Mouse (Mus musculus): Measurements from ENCODE around the gene Bcan. TPM values are rescaled to one million over a fixed set of nuclear protein-coding genes. Genes with fewer than 3 reads are reported as not detected.
A peak's percentile ranks its signal among the peaks of the same experiment; 100 is the strongest.

Gene Bcan
- polyA plus RNA-seq, 1 experiment from 2014 or later = 1.7 TPM

- H3K27ac ChIP-seq = peak overlapping the region; percentile 56
- H3K4me2 ChIP-seq = no peak overlapping the region
- no peaks in the 10 kb centered on the region for H3K9me3 ChIP-seq
- no peak overlapping the region for H3K4me3 ChIP-seq (replicated peaks)
- no peak for ATAC-seq (ENCODE audit: low FRiP score)
- H3K36me3 ChIP-seq (replicated peaks) = peaks cover 47% of the 10 kb centered on the region
- H3K4me1 ChIP-seq = peaks cover 80% of the 10 kb centered on the region
- 67% methylated on average over 3 of the region's 3 CpGs for whole genome bisulfite sequencing
- H3K9ac ChIP-seq = no peak overlapping the region
- H3K27me3 ChIP-seq = no peaks in the 10 kb centered on the region
Measured at GRCm38 (mm10) chr3:87980085-87980484, 19.9 kb downstream of the Bcan start.

GRCm38 (mm10) chr3:87979493-87979892, 20.5 kb downstream of the Bcan start:
- Histone ChIP-seq H3K4me3 (replicated peaks) (no peak overlapping the region), H3K27me3 (no peaks in the 10 kb centered on the region), H3K4me2 (no peak overlapping the region), H3K9me3 (no peaks in the 10 kb centered on the region), H3K9ac (no peak overlapping the region), H3K27ac (0 out of 2 replicates have a peak overlapping the region, but pooled peaks have one; percentile 61), H3K4me1 (peaks cover 80% of the 10 kb centered on the region), H3K36me3 (replicated peaks) (peaks cover 47% of the 10 kb centered on the region)
- WGBS = 82% methylated on average over 5 of the region's 5 CpGs
- no peak for ATAC-seq (ENCODE audit: low FRiP score)

GRCm38 (mm10) chr3:87974381-87974987, 25.5 kb downstream of the Bcan start:
- 3% methylated on average over 12 of the region's 12 CpGs for WGBS
- H3K36me3 ChIP-seq (replicated peaks) = peaks cover 43% of the 10 kb centered on the region
- peak overlapping the region; percentile 83 for H3K4me2 ChIP-seq

DNA sequence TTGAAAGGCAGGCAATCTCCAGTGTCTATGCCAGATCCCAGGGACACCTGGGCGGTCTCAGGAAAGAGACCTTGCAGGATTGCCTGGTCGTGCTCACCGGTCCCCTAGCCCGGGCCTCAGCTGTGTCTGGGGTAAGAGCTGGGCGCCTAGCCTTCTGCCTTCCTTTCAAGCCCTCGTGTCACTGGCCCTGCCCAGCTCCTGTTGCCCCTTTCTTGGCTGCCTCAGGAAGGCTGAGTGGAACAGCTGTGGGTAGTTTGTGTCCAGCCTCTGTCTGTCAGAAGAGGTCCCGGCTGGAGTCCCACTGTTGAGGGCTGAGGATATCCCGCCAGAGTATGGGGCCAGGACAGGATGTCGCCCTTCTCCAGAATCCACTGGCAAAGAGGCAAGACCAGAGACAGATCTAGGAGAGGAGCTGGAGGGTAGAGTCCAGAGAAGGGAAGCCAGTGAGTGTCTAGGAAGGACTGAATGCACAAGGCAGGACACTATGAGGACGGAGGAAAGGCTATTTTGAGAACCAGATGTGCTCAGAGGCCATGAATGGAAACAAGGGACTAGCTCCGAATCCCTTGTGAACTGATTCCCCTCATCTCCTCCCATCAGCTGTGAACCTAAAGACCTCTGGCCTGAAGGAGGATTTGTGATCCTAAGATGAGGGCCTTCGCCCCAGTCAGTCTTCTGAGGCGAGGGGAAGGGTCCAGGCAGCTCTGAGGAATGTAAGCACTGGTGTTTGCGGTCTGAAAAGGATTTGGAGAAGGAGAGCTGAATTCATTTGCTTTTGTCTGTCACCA, 26.2 kb downstream of the Bcan start:
- whole genome bisulfite sequencing = 9% methylated on average over 14 of the region's 14 CpGs
- H3K27me3 ChIP-seq = no peaks in the 10 kb centered on the region
- peaks cover 36% of the 10 kb centered on the region for H3K36me3 ChIP-seq (replicated peaks)
- peak overlapping the region; percentile 83 for H3K4me2 ChIP-seq
- peak; percentile 18 for ATAC-seq (ENCODE audit: low FRiP score)
- peak overlapping the region; percentile 94 for H3K27ac ChIP-seq
- H3K9ac ChIP-seq = peak overlapping the region; percentile 92
- H3K4me1 ChIP-seq = peaks cover 68% of the 10 kb centered on the region
- no peaks in the 10 kb centered on the region for H3K9me3 ChIP-seq
- peak overlapping the region; percentile 75 for H3K4me3 ChIP-seq (replicated peaks)

More at GRCm38 (mm10) chr3:87974381-87974987, 25.5 kb downstream of the Bcan start:
- Histone ChIP-seq H3K9ac (peak overlapping the region; percentile 92), H3K27ac (peak overlapping the region; percentile 94), H3K4me1 (peaks cover 73% of the 10 kb centered on the region), H3K27me3 (no peaks in the 10 kb centered on the region), H3K4me3 (replicated peaks) (peak overlapping the region; percentile 75), H3K9me3 (no peaks in the 10 kb centered on the region)
- peak; percentile 82 for ATAC-seq (ENCODE audit: low FRiP score)

- Histone ChIP-seq H3K9me3 (no peaks in the 10 kb centered on the region), H3K9ac (peak overlapping the region; percentile 92), H3K4me2 (peak overlapping the region; percentile 83), H3K36me3 (replicated peaks) (peaks cover 26% of the 10 kb centered on the region), H3K27me3 (no peaks in the 10 kb centered on the region), H3K4me3 (replicated peaks) (peak overlapping the region; percentile 75), H3K4me1 (peaks cover 61% of the 10 kb centered on the region), H3K27ac (peak overlapping the region; percentile 94)
- WGBS = 14% methylated on average over 5 of the region's 5 CpGs
- no peak for ATAC-seq (ENCODE audit: low FRiP score)
Measured at GRCm38 (mm10) chr3:87972776-87973175, 27.3 kb downstream of the Bcan start.

DNA sequence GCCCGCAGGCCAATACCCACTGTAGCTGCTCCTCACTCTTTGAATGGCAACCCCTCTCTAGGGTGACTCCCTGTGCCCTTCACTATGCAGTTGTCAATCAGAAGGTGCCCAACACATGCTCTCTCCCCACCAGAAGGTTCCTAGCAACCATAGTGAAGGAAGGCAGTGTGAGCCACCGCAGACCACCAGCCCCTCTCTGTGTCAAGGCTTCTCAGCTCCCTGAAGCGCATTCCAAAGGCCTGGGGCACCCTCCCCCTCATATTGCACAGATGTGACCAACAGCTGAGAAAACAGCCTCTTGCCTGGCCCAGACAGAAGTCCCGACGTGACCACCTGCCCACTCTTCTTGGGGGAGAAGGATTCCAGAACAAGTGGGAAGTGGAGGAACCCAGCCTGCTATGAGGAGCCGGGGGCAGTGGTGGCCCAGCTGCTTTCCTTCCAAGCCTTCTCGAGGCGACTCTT, 27.8 kb downstream of the Bcan start:
- no peaks in the 10 kb centered on the region for H3K9me3 ChIP-seq
- H3K4me1 ChIP-seq = peaks cover 57% of the 10 kb centered on the region
- peak overlapping the region; percentile 83 for H3K4me2 ChIP-seq
- peak overlapping the region; percentile 94 for H3K27ac ChIP-seq
- 4% methylated on average over 8 of the region's 8 CpGs for WGBS
- peaks cover 20% of the 10 kb centered on the region for H3K36me3 ChIP-seq (replicated peaks)
- H3K9ac ChIP-seq = peak overlapping the region; percentile 92
- no peak for ATAC-seq (ENCODE audit: low FRiP score)
- H3K4me3 ChIP-seq (replicated peaks) = peak overlapping the region; percentile 75
- H3K27me3 ChIP-seq = no peaks in the 10 kb centered on the region

GRCm38 (mm10) chr3:87971489-87972202, 28.4 kb downstream of the Bcan start:
- peak overlapping the region; percentile 75 for H3K4me3 ChIP-seq (replicated peaks)
- peak overlapping the region; percentile 83 for H3K4me2 ChIP-seq
- peak; percentile 5 for ATAC-seq (ENCODE audit: low FRiP score)
- H3K27me3 ChIP-seq = no peaks in the 10 kb centered on the region
- H3K27ac ChIP-seq = peak overlapping the region; percentile 94
- peaks cover 14% of the 10 kb centered on the region for H3K36me3 ChIP-seq (replicated peaks)
- under 1% methylated on average over 59 of the region's 60 CpGs for whole genome bisulfite sequencing
- H3K4me1 ChIP-seq = peaks cover 57% of the 10 kb centered on the region
- no peaks in the 10 kb centered on the region for H3K9me3 ChIP-seq
- peak overlapping the region; percentile 92 for H3K9ac ChIP-seq

DNA sequence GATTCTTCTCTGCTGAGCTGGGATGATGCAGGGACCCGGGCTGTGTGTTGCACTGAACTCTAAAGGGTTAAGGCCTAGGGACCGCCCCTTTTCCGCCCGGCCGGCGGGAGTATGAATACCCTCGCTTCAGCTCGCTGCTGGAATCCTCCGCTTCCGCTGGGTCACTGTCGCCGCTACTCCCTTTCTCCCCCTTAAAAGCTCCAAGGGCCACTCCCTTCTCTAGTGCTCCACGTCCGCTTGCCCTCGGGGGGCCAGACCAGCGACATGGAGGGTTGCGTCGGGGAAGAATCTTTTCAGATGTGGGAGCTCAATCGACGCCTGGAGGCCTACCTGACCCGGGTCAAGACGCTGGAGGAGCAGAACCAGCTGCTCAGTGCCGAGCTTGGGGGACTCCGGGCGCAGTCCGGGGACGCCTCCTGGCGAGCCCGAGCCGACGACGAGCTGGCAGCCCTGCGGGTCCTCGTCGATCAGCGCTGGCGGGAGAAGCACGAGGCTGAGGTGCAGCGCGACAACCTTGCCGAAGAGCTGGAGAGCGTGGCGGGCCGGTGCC, 29.0 kb downstream of the Bcan start, which contains the start of gene Nes:
Gene Nes, plus strand, starts transcription at position 140 of the 550 bp plus-strand sequence.
- peak; percentile 72 for ATAC-seq (ENCODE audit: low FRiP score)
- H3K9me3 ChIP-seq = no peaks in the 10 kb centered on the region
- H3K4me2 ChIP-seq = peak within 1 kb of the TSS; percentile 83
- peaks cover 8% of the 10 kb centered on the region for H3K36me3 ChIP-seq (replicated peaks)
- peaks cover 57% of the 10 kb centered on the region for H3K4me1 ChIP-seq
- H3K4me3 ChIP-seq (replicated peaks) = peak within 1 kb of the TSS; percentile 75
- H3K9ac ChIP-seq = peak within 1 kb of the TSS; percentile 92
- under 1% methylated on average over 44 of the region's 44 CpGs for WGBS
- peak within 1 kb of the TSS; percentile 94 for H3K27ac ChIP-seq
- no peaks in the 10 kb centered on the region for H3K27me3 ChIP-seq

DNA sequence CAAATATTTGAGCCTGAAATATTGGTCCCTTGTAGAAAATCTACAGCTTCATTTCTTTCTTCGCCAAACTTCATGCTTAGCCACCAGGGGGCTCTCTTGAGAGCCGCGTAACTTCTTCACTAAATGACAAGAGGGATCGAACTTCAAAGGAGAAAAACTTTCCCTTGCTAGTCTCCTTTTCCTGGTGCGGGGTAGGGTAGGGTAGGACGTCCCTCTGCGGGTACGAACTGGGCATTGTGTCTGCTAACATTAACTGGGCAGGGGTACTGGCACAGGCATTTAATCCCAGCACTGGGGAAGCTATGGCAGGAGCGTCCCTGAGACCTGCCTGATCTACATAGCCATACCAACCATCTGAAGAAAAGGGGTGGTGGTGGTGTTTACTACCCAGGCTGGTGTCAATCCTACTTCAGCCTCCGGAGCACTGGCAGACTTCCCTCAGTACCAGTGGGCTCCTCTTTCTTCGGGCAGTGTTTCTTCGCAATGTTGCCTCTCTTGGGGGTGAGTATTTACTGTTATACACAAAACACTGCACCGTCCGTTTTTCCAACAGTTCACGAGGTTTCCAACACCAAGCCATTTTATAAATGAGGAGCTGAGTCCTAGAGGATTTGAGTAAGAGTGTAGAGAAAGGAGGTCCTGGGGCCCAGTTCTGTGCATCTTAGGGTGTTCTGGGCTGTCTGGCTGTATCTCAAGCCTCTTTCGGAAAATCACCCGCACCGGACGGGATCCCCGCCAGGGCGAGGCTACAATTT, 29.7 kb downstream of the Bcan start:
- H3K4me1 ChIP-seq = peaks cover 53% of the 10 kb centered on the region
- H3K4me3 ChIP-seq (replicated peaks) = peak overlapping the region; percentile 75
- H3K36me3 ChIP-seq (replicated peaks) = peaks cover 2% of the 10 kb centered on the region
- WGBS = 0% methylated on average over 21 of the region's 21 CpGs
- H3K4me2 ChIP-seq = peak overlapping the region; percentile 83
- no peaks in the 10 kb centered on the region for H3K27me3 ChIP-seq
- peak overlapping the region; percentile 92 for H3K9ac ChIP-seq
- no peaks in the 10 kb centered on the region for H3K9me3 ChIP-seq
- ATAC-seq (ENCODE audit: low FRiP score) = no peak
- peak overlapping the region; percentile 94 for H3K27ac ChIP-seq

DNA sequence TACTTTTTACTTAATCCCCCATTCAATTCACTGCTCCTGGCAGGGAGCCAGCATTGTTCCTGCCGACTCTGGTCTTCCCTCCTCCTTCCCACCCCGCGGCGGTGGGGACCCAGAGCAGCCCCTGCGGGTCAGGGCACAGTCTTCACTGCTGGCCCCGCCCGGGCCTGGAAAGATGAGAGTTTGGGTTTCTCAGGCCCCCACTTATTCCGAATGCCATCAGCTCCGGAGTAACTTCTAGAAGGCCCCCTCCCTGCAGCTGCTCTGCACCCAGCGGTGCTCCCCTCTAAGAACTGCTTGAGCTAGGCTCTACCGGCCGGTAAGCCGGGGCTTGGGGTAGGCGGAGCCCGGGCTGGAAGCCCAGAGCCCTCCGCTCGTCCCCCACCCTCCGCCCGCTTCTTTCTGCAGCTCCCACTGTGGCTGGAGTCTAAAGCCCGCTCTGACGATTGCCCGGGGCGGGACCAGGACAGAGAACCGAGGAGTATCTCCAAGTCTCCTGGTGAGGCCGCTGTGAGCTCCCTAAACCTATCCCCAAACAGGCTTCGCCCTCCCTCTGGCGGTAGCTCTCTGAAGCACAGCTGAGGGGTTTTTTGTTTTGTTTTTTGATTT, 39.3 kb downstream of the Bcan start:
- H3K27me3 ChIP-seq = no peaks in the 10 kb centered on the region
- no peaks in the 10 kb centered on the region for H3K9me3 ChIP-seq
- WGBS = 1% methylated on average over 27 of the region's 27 CpGs
- no peaks in the 10 kb centered on the region for H3K36me3 ChIP-seq (replicated peaks)
- H3K27ac ChIP-seq = peak overlapping the region; percentile 97
- peaks cover 31% of the 10 kb centered on the region for H3K4me1 ChIP-seq
- peak overlapping the region; percentile 32 for H3K4me3 ChIP-seq (replicated peaks)
- peak; percentile 96 for ATAC-seq (ENCODE audit: low FRiP score)
- H3K4me2 ChIP-seq = peak overlapping the region; percentile 65
- peak overlapping the region; percentile 41 for H3K9ac ChIP-seq

GRCm38 (mm10) chr3:87960191-87960585, 39.8 kb downstream of the Bcan start:
- 2% methylated on average over 10 of the region's 10 CpGs for WGBS
- Histone ChIP-seq H3K9me3 (no peaks in the 10 kb centered on the region), H3K4me3 (replicated peaks) (peak overlapping the region; percentile 32), H3K27ac (peak overlapping the region; percentile 97), H3K4me1 (peaks cover 31% of the 10 kb centered on the region), H3K27me3 (no peaks in the 10 kb centered on the region), H3K4me2 (peak overlapping the region; percentile 65), H3K9ac (peak overlapping the region; percentile 41), H3K36me3 (replicated peaks) (no peaks in the 10 kb centered on the region)
- ATAC-seq (ENCODE audit: low FRiP score) = no peak
